Mouse (Mus musculus) lung, postnatal 0 days (tissue): ENCODE measurements at regions not wholly inside any gene's neighbourhood (a gene's known extent, or its start where the extent isn't known, plus 50 kb on each side); places are given as distances from the start of the nearest gene placed in this dataset.
"Not testable (repeated sequence)": the region's sequence is repeated elsewhere in the genome, so short reads cannot be mapped to it uniquely, and the experiment has no call there.

Experiments used
- ATAC-seq: fragments of 200-750 bp; cut with Nextera tagmentation; 2 replicates; pipeline ENCODE4 v1.8.0; 2017; ENCODE audit warnings: moderate library complexity
- DNase-seq: peaks from one replicate; pipeline ENCODE4 v3.0.0-alpha.2; 2016; ENCODE audit warnings: low spot score
- H3K27ac ChIP-seq: fragments of 300-500 bp; sonication (generic); 2 replicates; pipeline ENCODE4 v1.5.1; 2014; ENCODE audit warnings: antibody characterized with exemption, mild to moderate bottlenecking, low read length, mixed read lengths
- H3K27me3 ChIP-seq: fragments of 300-500 bp; sonication (generic); replicated peaks from 2 replicates; pipeline ENCODE4 v1.6.1; 2014; ENCODE audit warnings: low read length, mixed read lengths; ENCODE audit not compliant: insufficient read depth
- H3K36me3 ChIP-seq: fragments of 300-500 bp; sonication (generic); 2 replicates; pipeline ENCODE4 v1.6.1; 2014; ENCODE audit warnings: low read length, mixed read lengths; ENCODE audit not compliant: insufficient read depth
- H3K4me1 ChIP-seq: fragments of 300-500 bp; sonication (generic); 2 replicates; pipeline ENCODE4 v1.6.1; 2014; ENCODE audit warnings: antibody characterized with exemption, low read depth, low read length, mixed read lengths; ENCODE audit not compliant: insufficient read depth
- H3K4me2 ChIP-seq: fragments of 300-500 bp; sonication (generic); replicated peaks from 2 replicates; pipeline ENCODE4 v1.6.1; 2014; ENCODE audit warnings: low read depth, mild to moderate bottlenecking, low read length, moderate library complexity, mixed read lengths
- H3K4me3 ChIP-seq: fragments of 300-500 bp; sonication (generic); 2 replicates; pipeline ENCODE4 v1.5.1; 2014; ENCODE audit warnings: low read depth, low read length
- H3K9ac ChIP-seq: fragments of 300-500 bp; sonication (generic); replicated peaks from 2 replicates; pipeline ENCODE4 v1.6.1; 2014; ENCODE audit warnings: low read depth, mild to moderate bottlenecking
- H3K9me3 ChIP-seq: fragments of 300-500 bp; sonication (generic); 2 replicates; pipeline ENCODE4 v1.6.1; 2016; ENCODE audit warnings: low read length, mixed read lengths
- CTCF ChIP-seq: IDR thresholded peaks from 2 replicates; pipeline ENCODE4 v1.5.1; 2016; ENCODE audit warnings: antibody characterized with exemption, mild to moderate bottlenecking
- EP300 ChIP-seq: IDR thresholded peaks from 2 replicates; pipeline ENCODE4 v1.6.1; 2016; ENCODE audit warnings: antibody characterized with exemption, mild to moderate bottlenecking, control low read depth
- WGBS: fragments of 180-500 bp; shearing (Covaris S2); extraction: QIAGEN DNeasy Blood & Tissue Kit; methylation state at CpG from one replicate; pipeline ENCODE4 v1.1.7; 2014; 5-methylcytosine and 5-hydroxymethylcytosine counted together

DNA sequence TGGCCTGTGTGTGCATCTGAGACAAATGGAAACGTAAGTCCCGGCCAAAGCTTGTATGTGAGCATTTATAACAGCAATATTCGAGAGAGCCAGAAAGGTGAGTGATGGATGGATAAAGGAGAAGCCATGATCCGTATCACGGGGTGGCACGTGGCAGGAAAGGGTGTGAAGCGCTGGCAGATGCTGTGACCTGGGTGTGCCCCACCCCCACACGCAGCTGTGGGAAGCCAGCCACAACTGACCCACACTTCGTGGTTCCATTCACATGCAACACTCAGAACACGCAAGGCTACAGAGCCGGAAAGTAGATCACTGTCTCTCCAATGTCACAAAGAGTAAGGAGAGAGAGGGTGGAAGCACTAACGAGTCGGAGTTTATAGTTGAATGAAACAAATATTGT is 104.3 kb downstream of the Eif4e start:
- Histone ChIP-seq H3K27me3 (no peaks in the 10 kb centered on the region), H3K4me2 (no peak overlapping the region), H3K9ac (no peak overlapping the region), H3K36me3 (no peaks in the 10 kb centered on the region), H3K9me3 (no peaks in the 10 kb centered on the region), H3K27ac (no peak overlapping the region), H3K4me3 (no peak overlapping the region), H3K4me1 (no peaks in the 10 kb centered on the region)
- 85% methylated on average over 13 of the region's 13 CpGs for WGBS
- ATAC-seq (no peak), DNase-seq (no peak)
- TF ChIP-seq CTCF (no peak), EP300 (no peak)

DNA sequence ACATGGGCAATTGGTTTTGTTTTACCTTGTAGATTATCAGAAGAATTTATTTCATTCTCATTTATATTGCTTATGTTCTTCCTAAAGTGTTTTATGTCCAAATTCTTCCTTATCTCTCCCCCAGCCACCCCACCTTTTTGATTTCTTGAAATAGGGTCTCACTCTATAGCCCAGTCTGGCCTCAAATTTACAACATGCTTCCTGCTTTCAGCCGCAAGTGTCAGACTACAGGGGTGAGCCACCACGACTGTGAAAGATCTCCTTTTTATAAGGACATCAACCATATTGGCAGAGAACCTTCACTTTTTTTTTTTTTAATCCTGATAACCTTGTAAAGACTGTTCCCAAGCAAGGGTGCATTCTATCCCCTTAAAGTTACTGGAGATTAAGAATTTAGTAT is 106.1 kb downstream of the Eif4e start:
- Histone ChIP-seq H3K4me2 (no peak overlapping the region), H3K27ac (no peak overlapping the region), H3K4me3 (no peak overlapping the region), H3K4me1 (no peaks in the 10 kb centered on the region), H3K36me3 (no peaks in the 10 kb centered on the region), H3K9ac (no peak overlapping the region), H3K9me3 (no peaks in the 10 kb centered on the region), H3K27me3 (no peaks in the 10 kb centered on the region)
- ATAC-seq, result no peak
- TF ChIP-seq EP300 (no peak), CTCF (no peak)
- no peak for DNase-seq
- WGBS, result 46% methylated on average over 2 of the region's 2 CpGs

DNA sequence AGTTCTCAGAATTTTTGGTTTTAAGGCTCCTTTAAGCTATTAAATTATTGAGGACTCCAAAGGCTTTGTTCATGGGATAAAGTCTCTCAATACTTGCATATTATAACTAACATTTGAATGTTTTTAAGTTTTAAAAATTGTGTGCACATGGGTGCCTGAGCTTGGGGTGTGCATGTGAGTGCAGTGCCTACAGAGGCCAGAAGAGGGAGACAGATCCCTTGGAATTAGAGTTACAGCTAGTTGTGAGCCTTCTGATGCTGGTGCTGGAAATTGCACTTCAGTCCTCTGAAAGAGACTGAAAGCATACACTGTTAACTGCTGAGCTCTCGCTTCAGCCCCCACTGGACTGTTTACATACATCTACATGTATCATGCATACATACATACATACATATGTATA is 100.0 kb upstream of the Tspan5 start:
- Histone ChIP-seq H3K36me3 (no peaks in the 10 kb centered on the region), H3K4me1 (peaks cover 9% of the 10 kb centered on the region; the same call in 1 of the 2 replicates), H3K27me3 (no peaks in the 10 kb centered on the region), H3K27ac (no peak overlapping the region), H3K4me2 (no peak overlapping the region), H3K9ac (no peak overlapping the region), H3K4me3 (no peak overlapping the region), H3K9me3 (no peaks in the 10 kb centered on the region)
- DNase-seq (peak; percentile 15), ATAC-seq (no peak)
- 100% methylated on average over 1 of the region's 1 CpGs for WGBS
- TF ChIP-seq CTCF, result peak; percentile 73
- TF ChIP-seq EP300, result no peak

DNA sequence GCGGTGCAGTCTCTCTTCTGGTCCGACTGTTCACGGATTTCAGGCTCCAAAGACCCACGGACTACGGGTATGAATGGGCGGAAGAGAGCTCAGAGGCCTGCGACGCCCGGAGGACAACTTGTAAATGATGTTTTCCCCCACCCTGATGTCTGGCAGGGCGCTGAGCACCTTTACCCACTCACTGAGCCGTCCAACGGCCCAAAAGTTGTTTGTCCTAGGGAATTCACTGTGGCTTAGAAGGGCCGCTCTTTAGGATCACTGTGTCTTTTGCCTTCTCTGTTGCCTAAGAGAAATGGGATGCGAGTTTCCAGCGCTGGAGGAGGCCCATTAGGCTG is 98.1 kb upstream of the Tspan5 start:
- 18% methylated on average over 15 of the region's 15 CpGs for WGBS
- peaks cover 9% of the 10 kb centered on the region; the same call in 1 of the 2 replicates for H3K4me1 ChIP-seq
- H3K36me3 ChIP-seq, result no peaks in the 10 kb centered on the region
- DNase-seq, result no peak
- no peak overlapping the region for H3K9ac ChIP-seq
- peak overlapping the region; percentile 60 for H3K4me2 ChIP-seq
- TF ChIP-seq EP300 (no peak), CTCF (no peak)
- no peak; the same call in 1 of the 2 replicates for ATAC-seq
- H3K4me3 ChIP-seq, result peak overlapping the region; percentile 27
- no peaks in the 10 kb centered on the region for H3K27me3 ChIP-seq
- H3K9me3 ChIP-seq, result no peaks in the 10 kb centered on the region
- no peak overlapping the region for H3K27ac ChIP-seq

DNA sequence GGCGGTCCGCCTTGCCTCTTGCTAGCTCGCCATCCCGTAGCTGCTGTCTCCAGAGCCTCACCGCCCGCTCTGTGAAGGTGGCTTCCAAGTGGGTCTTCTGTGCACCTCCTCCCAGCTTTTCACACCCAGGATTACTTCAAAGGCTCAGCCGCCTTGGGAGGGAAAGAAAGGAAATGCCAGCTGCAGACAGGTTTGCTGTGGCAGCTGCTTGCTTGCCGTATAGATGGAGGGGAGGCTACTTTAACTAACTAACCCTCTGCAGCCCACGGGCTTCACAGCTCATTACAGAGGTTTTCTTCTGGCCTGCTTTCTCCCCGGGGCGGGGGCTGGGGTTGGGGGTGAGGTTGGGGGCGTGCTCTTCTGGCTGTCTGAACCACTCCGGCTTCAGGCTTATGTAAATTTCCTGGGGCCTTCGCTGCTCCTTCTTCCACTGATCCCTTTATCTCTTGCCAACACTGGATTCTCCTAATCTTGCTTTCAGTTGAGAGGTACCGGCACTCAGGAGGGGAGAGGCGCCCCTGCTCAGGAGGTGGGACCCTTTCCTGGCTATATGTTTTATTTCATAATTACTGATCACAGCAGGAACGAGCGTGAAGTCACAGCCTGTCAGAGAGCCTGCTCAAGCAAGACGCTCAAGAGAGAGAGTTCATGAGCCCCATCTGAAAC is 97.6 kb upstream of the Tspan5 start:
- DNase-seq, result peak; percentile 47
- H3K9me3 ChIP-seq, result no peaks in the 10 kb centered on the region
- no peaks in the 10 kb centered on the region for H3K36me3 ChIP-seq
- 4% methylated on average over 18 of the region's 19 CpGs for WGBS
- peaks cover 9% of the 10 kb centered on the region; the same call in 1 of the 2 replicates for H3K4me1 ChIP-seq
- TF ChIP-seq CTCF (no peak), EP300 (no peak)
- peak overlapping the region; percentile 60 for H3K4me2 ChIP-seq
- H3K9ac ChIP-seq, result peak overlapping the region; percentile 27; the same call in 1 of the 2 replicates
- H3K27me3 ChIP-seq, result no peaks in the 10 kb centered on the region
- H3K27ac ChIP-seq, result no peak overlapping the region
- H3K4me3 ChIP-seq, result peak overlapping the region; percentile 27
- peak; percentile 56 for ATAC-seq

DNA sequence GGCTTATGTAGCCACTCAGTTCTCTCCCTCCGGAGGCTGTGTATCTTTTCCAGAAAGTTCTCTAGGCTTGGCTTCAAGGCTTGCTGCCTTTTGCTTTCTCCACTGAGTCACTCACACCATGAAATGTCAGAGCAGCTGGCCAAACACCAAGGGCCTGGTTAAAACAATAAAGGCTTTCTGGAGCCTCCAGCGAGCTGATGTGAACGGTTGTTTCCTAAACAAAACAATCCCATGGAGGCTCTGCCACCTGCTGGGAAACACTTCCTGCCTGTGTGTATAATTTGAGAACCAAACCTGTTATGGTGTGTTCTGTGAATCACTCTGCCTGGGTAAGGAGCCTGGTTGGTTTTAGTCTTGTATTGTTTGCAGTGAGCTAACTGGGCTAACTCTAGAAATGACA is 96.7 kb upstream of the Tspan5 start:
- TF ChIP-seq EP300 (no peak), CTCF (no peak)
- H3K27me3 ChIP-seq, result no peaks in the 10 kb centered on the region
- H3K4me3 ChIP-seq, result no peak overlapping the region
- H3K9me3 ChIP-seq, result no peaks in the 10 kb centered on the region
- no peak overlapping the region for H3K4me2 ChIP-seq
- no peak overlapping the region for H3K27ac ChIP-seq
- peaks cover 9% of the 10 kb centered on the region; the same call in 1 of the 2 replicates for H3K4me1 ChIP-seq
- no peaks in the 10 kb centered on the region for H3K36me3 ChIP-seq
- WGBS, result 12% methylated on average over 3 of the region's 3 CpGs
- DNase-seq (peak; percentile 57), ATAC-seq (peak; percentile 36)
- H3K9ac ChIP-seq, result no peak overlapping the region

DNA sequence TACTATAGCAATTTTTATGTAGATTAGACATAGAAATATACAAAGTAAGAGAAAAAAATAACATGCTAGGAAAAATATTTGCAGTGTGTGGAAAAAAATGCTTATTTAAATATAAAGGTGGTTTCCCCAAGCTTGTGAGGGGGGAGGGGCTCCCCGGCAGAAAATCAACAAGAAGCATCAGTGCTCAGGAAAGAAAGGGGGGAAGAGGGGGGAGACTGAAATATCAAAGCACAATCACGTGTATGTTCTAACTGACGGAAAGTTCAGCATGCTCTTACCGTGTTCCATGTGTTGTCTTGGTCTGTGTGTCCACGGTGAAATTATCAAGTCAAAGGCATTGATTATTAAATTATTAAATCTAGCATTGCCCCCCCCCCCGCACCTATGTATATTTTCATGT is 92.3 kb upstream of the Tspan5 start:
- Histone ChIP-seq H3K27ac (no peak overlapping the region), H3K9ac (no peak overlapping the region), H3K4me2 (no peak overlapping the region), H3K9me3 (no peaks in the 10 kb centered on the region), H3K36me3 (no peaks in the 10 kb centered on the region), H3K4me3 (no peak overlapping the region), H3K4me1 (no peaks in the 10 kb centered on the region), H3K27me3 (no peaks in the 10 kb centered on the region)
- no peak for TF ChIP-seq CTCF
- no peak for TF ChIP-seq EP300
- 83% methylated on average over 6 of the region's 6 CpGs for WGBS
- ATAC-seq (no peak), DNase-seq (no peak)

DNA sequence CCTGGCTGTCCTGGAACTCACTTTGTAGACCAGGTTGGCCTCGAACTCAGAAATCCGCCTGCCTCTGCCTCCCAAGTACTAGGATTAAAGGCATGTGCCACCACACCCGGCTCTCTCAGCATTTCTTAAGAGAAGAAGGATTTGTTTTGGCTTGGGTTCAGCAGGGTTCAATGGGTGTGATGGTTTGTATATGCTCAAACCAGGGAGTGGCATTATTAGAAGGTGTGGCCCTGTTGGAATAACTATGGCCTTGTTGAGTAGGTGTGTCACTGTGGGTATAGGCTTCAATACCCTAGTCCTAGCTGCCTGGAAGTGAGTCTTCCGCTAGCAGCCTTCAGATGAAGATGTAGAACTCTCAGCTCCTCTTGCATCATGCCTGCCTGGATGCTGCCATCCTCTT is 91.3 kb upstream of the Tspan5 start:
- H3K4me1 ChIP-seq, H3K27me3 ChIP-seq, H3K27ac ChIP-seq, H3K36me3 ChIP-seq, H3K9ac ChIP-seq, DNase-seq, H3K9me3 ChIP-seq, H3K4me2 ChIP-seq, ATAC-seq, H3K4me3 ChIP-seq: not testable (repeated sequence)
- WGBS, result 95% methylated on average over 4 of the region's 4 CpGs
